Mouse (Mus musculus) brain, embryonic 14.5 days (tissue): ENCODE measurements at regions not wholly inside any gene's neighbourhood (a gene's known extent, or its start where the extent isn't known, plus 50 kb on each side); places are given as distances from the start of the nearest gene placed in this dataset.

Source experiments
- CTCF ChIP-seq: fragments of 200-500 bp; IDR thresholded peaks from 2 replicates; pipeline ENCODE4 v1.5.1; 2012; ENCODE audit warnings: inconsistent platforms, mild to moderate bottlenecking, moderate library complexity, borderline replicate concordance; ENCODE audit not compliant: insufficient read depth, insufficient read length; ENCODE audit errors: extremely low read depth
- POLR2A ChIP-seq: fragments of 200-500 bp; IDR thresholded peaks from 2 replicates; pipeline ENCODE4 v1.6.1; 2012; ENCODE audit warnings: mild to moderate bottlenecking, inconsistent platforms, borderline replicate concordance; ENCODE audit not compliant: poor library complexity, insufficient read depth, insufficient read length, severe bottlenecking; ENCODE audit errors: extremely low read depth

GRCm38 (mm10) chr2:45968635-45969034, 851.4 kb upstream of the Zeb2 start:
- TF ChIP-seq CTCF (no peak), POLR2A (no peak)
